ENCODE assay signal across 8 mouse cellular contexts in genomic region chr11:88069246-88069570, GRCm38 (mm10). TPM values are rescaled to one million over a fixed set of nuclear protein-coding genes. Genes with fewer than 3 reads are reported as not detected.
A peak's percentile ranks its signal among the peaks of the same experiment; 100 is the strongest.
DNase-seq lines count a peak whose midpoint lies in the region; ATAC-seq and TF ChIP-seq lines count a peak whose summit lies in the region.

No protein-coding gene starts in this region.

- peaks cover 6% of the 10 kb centered on the region; the same call in 1 of the 2 replicates for H3K4me1 ChIP-seq in liver, adult 2 months (ENCODE audit: control insufficient read depth, insufficient read depth, low read length)
- H3K4me1 ChIP-seq in embryonic facial prominence, embryonic 12.5 days, result peaks cover 37% of the 10 kb centered on the region
- peaks cover 28% of the 10 kb centered on the region for H3K4me1 ChIP-seq in intestine, embryonic 16.5 days (ENCODE audit: control insufficient read depth, insufficient read depth, low read length)
- H3K4me1 ChIP-seq in neural tube, embryonic 14.5 days (ENCODE audit: control insufficient read depth, insufficient read depth, low read length), result peaks cover 30% of the 10 kb centered on the region

- ATAC-seq in embryonic facial prominence, embryonic 12.5 days (ENCODE audit: insufficient number of reproducible peaks, insufficient read depth, low FRiP score, low TSS enrichment), result no peak
- no peak for ATAC-seq in intestine, embryonic 16.5 days
- ATAC-seq in neural tube, embryonic 14.5 days (ENCODE audit: low read depth), result no peak
- ATAC-seq in cerebellum, adult (ENCODE audit: insufficient number of reproducible peaks, low FRiP score, low TSS enrichment), result no peak

- peak overlapping the region; percentile 41; the same call in 1 of the 2 replicates for H3K9ac ChIP-seq in liver, adult 2 months (ENCODE audit: low read depth, low read length)
- peak overlapping the region; percentile 99 for H3K9ac ChIP-seq in embryonic facial prominence, embryonic 12.5 days
- peak overlapping the region; percentile 92 for H3K9ac ChIP-seq in intestine, embryonic 16.5 days (ENCODE audit: low read depth, low read length)
- peak overlapping the region; percentile 98 for H3K9ac ChIP-seq in neural tube, embryonic 14.5 days (replicated peaks; ENCODE audit: low read depth, low read length)

- TF ChIP-seq POLR2A in liver, adult 2 months (IDR thresholded peaks at IDR 0.05; ENCODE audit: extremely low read depth, insufficient read depth, low read length), result no peak

- DNase-seq in liver, adult 2 months (ENCODE audit: extremely low read depth, low read depth, low spot score), result no peak
- no peak for DNase-seq in liver
- no peak for DNase-seq in layer of hippocampus, adult 8-10 months (ENCODE audit: low spot score in 2 of 2)
- DNase-seq in gastrocnemius, adult 18-20 months (ENCODE audit: low spot score), result no peak

- no peak for TF ChIP-seq CTCF in liver, adult 2 months (IDR thresholded peaks at IDR 0.05; ENCODE audit: low read depth, low read length)

- H3K27ac ChIP-seq in liver, adult 2 months (replicated peaks; ENCODE audit: insufficient read depth, low read depth, low read length), result no peak overlapping the region
- peak overlapping the region; percentile 99 for H3K27ac ChIP-seq in embryonic facial prominence, embryonic 12.5 days
- peak overlapping the region; percentile 95 for H3K27ac ChIP-seq in intestine, embryonic 16.5 days (ENCODE audit: low read length)
- peak overlapping the region; percentile 99 for H3K27ac ChIP-seq in neural tube, embryonic 14.5 days (ENCODE audit: low read depth, low read length)

- H3K9me3 ChIP-seq in embryonic facial prominence, embryonic 12.5 days, result no peaks in the 10 kb centered on the region
- no peaks in the 10 kb centered on the region for H3K9me3 ChIP-seq in intestine, embryonic 16.5 days (ENCODE audit: control insufficient read depth, low read length)
- no peaks in the 10 kb centered on the region for H3K9me3 ChIP-seq in neural tube, embryonic 14.5 days (ENCODE audit: control insufficient read depth, low read length)

- peaks cover 25% of the 10 kb centered on the region for H3K79me2 ChIP-seq in liver, adult 2 months (ENCODE audit: control insufficient read depth, insufficient read depth, low read length)

- peak overlapping the region; percentile 90 for H3K4me3 ChIP-seq in liver, adult 2 months (ENCODE audit: insufficient read depth, low read depth, low read length)
- peak overlapping the region; percentile 98 for H3K4me3 ChIP-seq in embryonic facial prominence, embryonic 12.5 days
- H3K4me3 ChIP-seq in intestine, embryonic 16.5 days (ENCODE audit: low read length), result peak overlapping the region; percentile 96
- peak overlapping the region; percentile 99 for H3K4me3 ChIP-seq in neural tube, embryonic 14.5 days (ENCODE audit: low read depth, low read length)

- H3K27me3 ChIP-seq in liver, adult 2 months (ENCODE audit: control insufficient read depth, insufficient read depth, low read length), result no peaks in the 10 kb centered on the region
- H3K27me3 ChIP-seq in embryonic facial prominence, embryonic 12.5 days, result no peaks in the 10 kb centered on the region
- no peaks in the 10 kb centered on the region for H3K27me3 ChIP-seq in intestine, embryonic 16.5 days (replicated peaks; ENCODE audit: control insufficient read depth, insufficient read depth, low read length)
- no peaks in the 10 kb centered on the region; the same call in 1 of the 2 replicates for H3K27me3 ChIP-seq in neural tube, embryonic 14.5 days (ENCODE audit: control insufficient read depth, insufficient read depth, low read length)

- H3K4me2 ChIP-seq in embryonic facial prominence, embryonic 12.5 days (replicated peaks), result peak overlapping the region; percentile 73
- peak overlapping the region; percentile 86 for H3K4me2 ChIP-seq in intestine, embryonic 16.5 days (ENCODE audit: low read depth, low read length)
- H3K4me2 ChIP-seq in neural tube, embryonic 14.5 days (ENCODE audit: low read depth, low read length), result peak overlapping the region; percentile 91

- H3K36me3 ChIP-seq in liver, adult 2 months (ENCODE audit: control insufficient read depth, insufficient read depth, low read length), result peaks cover 5% of the 10 kb centered on the region
- peaks cover 10% of the 10 kb centered on the region for H3K36me3 ChIP-seq in embryonic facial prominence, embryonic 12.5 days
- H3K36me3 ChIP-seq in intestine, embryonic 16.5 days (ENCODE audit: control insufficient read depth, insufficient read depth, low read length), result peaks cover 4% of the 10 kb centered on the region; the same call in 1 of the 2 replicates
- H3K36me3 ChIP-seq in neural tube, embryonic 14.5 days (ENCODE audit: control insufficient read depth, insufficient read depth, low read length), result no peaks in the 10 kb centered on the region

- WGBS in liver, adult 2 months, result 4% methylated on average over 12 of the region's 12 CpGs
- under 1% methylated on average over 12 of the region's 12 CpGs for WGBS in embryonic facial prominence, embryonic 12.5 days
- 1% methylated on average over 12 of the region's 12 CpGs for WGBS in intestine, embryonic 16.5 days
- WGBS in neural tube, embryonic 14.5 days, result 1% methylated on average over 12 of the region's 12 CpGs

RNA-seq across cellular contexts. Expression of gene Vezf1, which starts 1.1 kb away (rescaled TPM):
- total RNA-seq in liver, adult 2 months (2014; rRNA removed), result 5.8 and 6.6 TPM in 2 replicates
- polyA plus RNA-seq in liver, adult 2 months (2012; rRNA removed), result 3.6 and 3.8 TPM in 2 replicates
- 59.0 and 59.8 TPM in 2 replicates for polyA plus RNA-seq in embryonic facial prominence, embryonic 12.5 days (2016; fragmentation: Nextera tagmentation; extraction: Ambion mirVana)
- polyA plus RNA-seq in intestine, embryonic 16.5 days (2015; fragmentation: Nextera tagmentation; extraction: Ambion mirVana), result 23.3 and 24.1 TPM in 2 replicates
- polyA plus RNA-seq in neural tube, embryonic 14.5 days (2014; fragmentation: Nextera tagmentation; extraction: Ambion mirVana), result 50.2 and 53.5 TPM in 2 replicates
- total RNA-seq in layer of hippocampus, adult 8-10 months (2022), result 10 to 100 TPM; 25.0 to 26.5 (median 25.7) TPM
- 10 to 100 TPM; 84.6 to 89.9 TPM for total RNA-seq in gastrocnemius, adult 18-20 months (2021)

RNA-seq across cellular contexts. Expression of gene Srsf1, which starts 22.0 kb away (rescaled TPM):
- 72.0 and 84.0 TPM in 2 replicates for total RNA-seq in liver, adult 2 months (2014; rRNA removed)
- polyA plus RNA-seq in liver, adult 2 months (2012; rRNA removed), result 33.4 and 44.1 TPM in 2 replicates
- 477 and 513 TPM in 2 replicates for polyA plus RNA-seq in embryonic facial prominence, embryonic 12.5 days (2016; fragmentation: Nextera tagmentation; extraction: Ambion mirVana)
- 169 and 170 TPM in 2 replicates for polyA plus RNA-seq in intestine, embryonic 16.5 days (2015; fragmentation: Nextera tagmentation; extraction: Ambion mirVana)
- 235 and 280 TPM in 2 replicates for polyA plus RNA-seq in neural tube, embryonic 14.5 days (2014; fragmentation: Nextera tagmentation; extraction: Ambion mirVana)
- total RNA-seq in layer of hippocampus, adult 8-10 months (2022), result 100 to 1,000 TPM; 208 to 223 (median 218) TPM
- 10 to 100 TPM; 53.7 to 75.2 TPM for total RNA-seq in gastrocnemius, adult 18-20 months (2021)

RNA-seq across cellular contexts. Expression of gene Cuedc1, which starts 28.6 kb away (rescaled TPM):
- 0.87 and 1.5 TPM in 2 replicates for total RNA-seq in liver, adult 2 months (2014; rRNA removed)
- 1.1 and 1.7 TPM in 2 replicates for polyA plus RNA-seq in liver, adult 2 months (2012; rRNA removed)
- polyA plus RNA-seq in embryonic facial prominence, embryonic 12.5 days (2016; fragmentation: Nextera tagmentation; extraction: Ambion mirVana), result 36.4 and 42.0 TPM in 2 replicates
- 8.0 and 8.5 TPM in 2 replicates for polyA plus RNA-seq in intestine, embryonic 16.5 days (2015; fragmentation: Nextera tagmentation; extraction: Ambion mirVana)
- polyA plus RNA-seq in neural tube, embryonic 14.5 days (2014; fragmentation: Nextera tagmentation; extraction: Ambion mirVana), result 34.0 and 38.3 TPM in 2 replicates
- total RNA-seq in layer of hippocampus, adult 8-10 months (2022), result 10 to 100 TPM; 30.9 to 38.7 (median 33.4) TPM
- total RNA-seq in gastrocnemius, adult 18-20 months (2021), result 100 to 1,000 TPM in 1 of 2 experiments, 10 to 100 TPM in 1; 95.6 to 121 TPM

Comparison
In these comparisons a context has a peak if more than half of its experiments do, and no peak if none do; other contexts are left out.
1. H3K9ac ChIP-seq: peak in every context shown above with its lines; median percentile 99 in embryonic facial prominence, embryonic 12.5 days; 98 in neural tube, embryonic 14.5 days; 92 in intestine, embryonic 16.5 days; 41 in liver, adult 2 months.